Mouse (Mus musculus): ENCODE data around the gene Heg1. TPM values are rescaled to one million over a fixed set of nuclear protein-coding genes. Genes with fewer than 3 reads are reported as not detected.

Gene Heg1
- polyA plus RNA-seq, 1 experiment from 2014 or later: 22.9 TPM

DNA sequence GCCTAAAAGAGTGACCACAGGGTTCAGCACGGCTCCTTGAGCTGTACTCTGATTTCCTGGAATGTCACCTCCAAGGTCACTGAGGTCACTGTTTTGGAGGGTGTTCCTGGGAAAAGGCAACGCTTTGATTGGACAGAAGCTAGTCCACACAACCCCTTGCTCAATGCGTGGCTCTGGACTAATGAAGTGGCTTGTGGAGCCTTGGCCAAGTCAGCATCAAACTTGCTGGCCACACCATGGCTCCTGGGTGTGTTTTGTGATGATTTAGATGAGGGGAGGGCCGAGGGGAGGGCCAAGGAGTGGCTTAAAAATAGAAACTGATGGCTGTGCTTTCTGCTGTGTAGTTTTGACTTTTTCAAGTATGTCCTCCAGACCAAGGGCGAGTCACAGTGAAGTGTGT lies 24.0 kb upstream of the Heg1 start:
- no peaks in the 10 kb centered on the region for H3K9me3 ChIP-seq (ENCODE audit: control insufficient read depth, low read depth, low read length)
- H3K27me3 ChIP-seq (ENCODE audit: control insufficient read depth, insufficient read depth, low read length): no peaks in the 10 kb centered on the region
- H3K4me1 ChIP-seq (ENCODE audit: control insufficient read depth, insufficient read depth, low read length): no peaks in the 10 kb centered on the region
- no peak overlapping the region for H3K4me2 ChIP-seq (replicated peaks; ENCODE audit: low read depth, low read length)
- H3K9ac ChIP-seq (replicated peaks; ENCODE audit: low read depth, low read length): no peak overlapping the region
- ATAC-seq (ENCODE audit: insufficient number of reproducible peaks, insufficient read depth, low FRiP score, low read depth): no peak
- no peak overlapping the region for H3K4me3 ChIP-seq (ENCODE audit: low read depth, low read length)
- no peak overlapping the region for H3K27ac ChIP-seq (ENCODE audit: low read length)
- no peaks in the 10 kb centered on the region for H3K36me3 ChIP-seq (ENCODE audit: control insufficient read depth, insufficient read depth, low read length)
- 69% methylated on average over 5 of the region's 5 CpGs for WGBS

DNA sequence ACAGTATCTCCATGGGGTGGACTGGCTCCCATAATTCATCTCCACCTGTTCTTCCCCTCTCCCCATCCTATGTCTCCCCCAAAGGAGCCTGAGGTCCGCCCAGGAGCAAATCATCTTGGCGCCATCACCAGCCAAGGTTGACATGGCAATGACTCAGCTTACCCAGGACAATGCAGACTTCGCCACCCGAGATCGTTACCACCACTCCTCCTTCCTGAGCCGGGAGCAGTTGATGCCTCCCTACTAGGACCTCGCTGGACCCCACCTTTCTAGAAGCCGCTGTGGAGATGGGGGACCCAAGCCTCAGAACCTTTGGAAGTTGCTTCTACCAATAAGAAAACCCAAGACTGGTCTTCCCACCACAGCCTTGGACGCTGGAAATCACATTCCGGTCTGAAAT lies 21.3 kb upstream of the Heg1 start:
- no peak overlapping the region for H3K27ac ChIP-seq (ENCODE audit: low read length)
- no peaks in the 10 kb centered on the region for H3K27me3 ChIP-seq (ENCODE audit: control insufficient read depth, insufficient read depth, low read length)
- no peaks in the 10 kb centered on the region for H3K9me3 ChIP-seq (ENCODE audit: control insufficient read depth, low read depth, low read length)
- no peak overlapping the region for H3K4me2 ChIP-seq (replicated peaks; ENCODE audit: low read depth, low read length)
- no peaks in the 10 kb centered on the region for H3K36me3 ChIP-seq (ENCODE audit: control insufficient read depth, insufficient read depth, low read length)
- H3K4me1 ChIP-seq (ENCODE audit: control insufficient read depth, insufficient read depth, low read length): no peaks in the 10 kb centered on the region
- WGBS: 94% methylated on average over 10 of the region's 10 CpGs
- no peak overlapping the region for H3K9ac ChIP-seq (replicated peaks; ENCODE audit: low read depth, low read length)
- H3K4me3 ChIP-seq (ENCODE audit: low read depth, low read length): no peak overlapping the region
- ATAC-seq (ENCODE audit: insufficient number of reproducible peaks, insufficient read depth, low FRiP score, low read depth): no peak

DNA sequence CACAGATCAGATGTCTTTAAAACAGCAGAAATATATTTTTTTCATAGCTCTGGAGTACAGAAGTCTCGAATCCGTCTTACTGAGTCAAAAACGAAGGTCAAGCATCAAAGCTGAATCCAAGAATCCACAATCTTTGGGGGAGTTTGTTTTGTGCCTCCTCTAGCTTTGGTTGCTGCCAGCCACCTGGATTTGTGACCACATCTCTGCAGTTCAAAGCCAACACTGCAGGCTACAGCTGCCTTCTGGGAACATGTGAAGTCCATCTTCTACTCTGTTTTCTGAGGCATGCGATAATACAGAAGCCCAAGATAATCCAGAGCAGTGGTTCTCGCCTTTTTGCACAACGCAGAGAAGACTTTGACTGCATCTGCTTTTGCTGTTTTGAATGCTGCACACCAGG lies 17.9 kb upstream of the Heg1 start:
- Histone ChIP-seq H3K4me1 (ENCODE audit: control insufficient read depth, insufficient read depth, low read length) (no peaks in the 10 kb centered on the region; the same call in 1 of the 2 replicates), H3K9me3 (ENCODE audit: control insufficient read depth, low read depth, low read length) (no peaks in the 10 kb centered on the region), H3K27me3 (ENCODE audit: control insufficient read depth, insufficient read depth, low read length) (no peaks in the 10 kb centered on the region), H3K4me2 (replicated peaks; ENCODE audit: low read depth, low read length) (no peak overlapping the region), H3K9ac (replicated peaks; ENCODE audit: low read depth, low read length) (no peak overlapping the region), H3K36me3 (ENCODE audit: control insufficient read depth, insufficient read depth, low read length) (no peaks in the 10 kb centered on the region), H3K4me3 (ENCODE audit: low read depth, low read length) (no peak overlapping the region), H3K27ac (ENCODE audit: low read length) (no peak overlapping the region)
- 74% methylated on average over 6 of the region's 6 CpGs for WGBS
- ATAC-seq (ENCODE audit: insufficient number of reproducible peaks, insufficient read depth, low FRiP score, low read depth): no peak

DNA sequence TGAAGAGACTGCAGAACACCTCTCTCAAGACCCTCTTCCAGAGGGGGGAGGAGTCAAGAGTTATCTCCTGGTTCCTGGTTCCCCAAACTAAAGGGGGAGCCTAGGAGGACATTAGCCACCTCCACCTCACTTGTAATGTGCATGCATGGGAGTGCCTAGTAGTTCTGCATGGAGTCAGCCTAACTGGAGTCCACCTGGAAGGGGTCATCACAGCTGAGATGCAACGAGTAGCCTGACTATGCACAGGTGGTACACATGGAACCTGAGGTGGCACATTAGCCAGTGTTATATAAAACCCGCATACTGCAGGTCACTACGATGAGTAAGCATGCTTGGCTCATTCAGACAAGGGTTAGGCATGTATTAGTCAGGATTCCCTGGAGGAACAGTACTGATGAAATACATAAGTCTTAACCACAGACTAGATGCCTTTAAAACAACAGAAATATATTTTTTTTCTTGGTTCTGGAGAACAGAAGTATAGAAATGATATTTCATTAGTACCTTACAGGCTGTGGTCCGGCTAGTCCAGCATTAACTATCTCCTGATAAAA lies 17.1 kb upstream of the Heg1 start:
- no peaks in the 10 kb centered on the region for H3K9me3 ChIP-seq (ENCODE audit: control insufficient read depth, low read depth, low read length)
- no peak overlapping the region for H3K9ac ChIP-seq (replicated peaks; ENCODE audit: low read depth, low read length)
- H3K4me1 ChIP-seq (ENCODE audit: control insufficient read depth, insufficient read depth, low read length): no peaks in the 10 kb centered on the region; the same call in 1 of the 2 replicates
- no peak overlapping the region for H3K4me3 ChIP-seq (ENCODE audit: low read depth, low read length)
- no peak overlapping the region for H3K27ac ChIP-seq (ENCODE audit: low read length)
- no peak overlapping the region for H3K4me2 ChIP-seq (replicated peaks; ENCODE audit: low read depth, low read length)
- no peaks in the 10 kb centered on the region for H3K36me3 ChIP-seq (ENCODE audit: control insufficient read depth, insufficient read depth, low read length)
- WGBS: 88% methylated on average over 4 of the region's 4 CpGs
- no peaks in the 10 kb centered on the region for H3K27me3 ChIP-seq (ENCODE audit: control insufficient read depth, insufficient read depth, low read length)
- no peak for ATAC-seq (ENCODE audit: insufficient number of reproducible peaks, insufficient read depth, low FRiP score, low read depth)

DNA sequence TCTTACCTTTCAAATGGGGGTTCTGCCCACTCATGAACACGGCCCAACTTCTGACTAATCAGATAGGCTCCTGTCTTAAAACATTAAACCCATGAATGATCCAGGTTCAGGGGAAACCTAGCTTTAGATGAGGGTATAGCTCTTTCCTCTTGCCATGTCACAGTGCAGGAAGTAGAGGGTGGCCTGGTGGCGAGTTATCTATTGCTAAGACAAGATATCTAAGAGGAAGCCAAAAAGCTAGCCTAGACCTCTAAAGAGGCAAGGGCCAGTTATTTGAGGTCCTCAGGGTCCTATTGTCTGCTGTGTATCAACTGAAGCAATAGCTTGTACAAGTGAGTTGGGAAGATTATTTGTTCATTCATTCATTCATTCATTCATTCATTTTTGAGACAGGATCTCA lies 15.7 kb upstream of the Heg1 start:
- Histone ChIP-seq H3K4me1 (ENCODE audit: control insufficient read depth, insufficient read depth, low read length) (no peaks in the 10 kb centered on the region; the same call in 1 of the 2 replicates), H3K4me3 (ENCODE audit: low read depth, low read length) (no peak overlapping the region), H3K36me3 (ENCODE audit: control insufficient read depth, insufficient read depth, low read length) (no peaks in the 10 kb centered on the region), H3K9me3 (ENCODE audit: control insufficient read depth, low read depth, low read length) (no peaks in the 10 kb centered on the region), H3K9ac (replicated peaks; ENCODE audit: low read depth, low read length) (no peak overlapping the region), H3K4me2 (replicated peaks; ENCODE audit: low read depth, low read length) (no peak overlapping the region), H3K27ac (ENCODE audit: low read length) (no peak overlapping the region), H3K27me3 (ENCODE audit: control insufficient read depth, insufficient read depth, low read length) (no peaks in the 10 kb centered on the region)
- 88% methylated on average over 2 of the region's 2 CpGs for WGBS
- ATAC-seq (ENCODE audit: insufficient number of reproducible peaks, insufficient read depth, low FRiP score, low read depth): no peak

DNA sequence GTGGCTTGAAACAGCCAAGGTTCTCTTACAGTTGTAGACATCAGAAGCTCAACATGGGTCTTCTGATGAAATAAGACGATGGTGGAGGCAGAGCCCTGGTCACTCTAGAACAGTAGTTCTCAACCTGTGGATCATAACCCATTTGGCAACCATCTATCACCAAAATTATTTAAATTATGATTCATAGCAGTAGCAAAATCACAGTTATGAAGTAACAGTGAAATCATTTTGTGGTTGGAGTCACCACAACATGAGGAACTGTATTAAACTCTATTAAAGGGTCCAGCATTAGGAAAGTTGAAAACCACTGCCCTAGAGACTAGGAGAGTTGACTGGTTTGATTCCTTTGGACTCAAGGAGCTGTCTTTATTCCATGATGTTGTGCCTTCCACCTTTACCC lies 15.1 kb upstream of the Heg1 start:
- H3K4me1 ChIP-seq (ENCODE audit: control insufficient read depth, insufficient read depth, low read length): no peaks in the 10 kb centered on the region; the same call in 1 of the 2 replicates
- no peak overlapping the region for H3K9ac ChIP-seq (replicated peaks; ENCODE audit: low read depth, low read length)
- H3K27me3 ChIP-seq (ENCODE audit: control insufficient read depth, insufficient read depth, low read length): no peaks in the 10 kb centered on the region
- WGBS: 88% methylated on average over 1 of the region's 1 CpGs
- H3K4me3 ChIP-seq (ENCODE audit: low read depth, low read length): no peak overlapping the region
- no peaks in the 10 kb centered on the region for H3K9me3 ChIP-seq (ENCODE audit: control insufficient read depth, low read depth, low read length)
- no peak for ATAC-seq (ENCODE audit: insufficient number of reproducible peaks, insufficient read depth, low FRiP score, low read depth)
- no peak overlapping the region for H3K4me2 ChIP-seq (replicated peaks; ENCODE audit: low read depth, low read length)
- no peaks in the 10 kb centered on the region for H3K36me3 ChIP-seq (ENCODE audit: control insufficient read depth, insufficient read depth, low read length)
- no peak overlapping the region for H3K27ac ChIP-seq (ENCODE audit: low read length)

DNA sequence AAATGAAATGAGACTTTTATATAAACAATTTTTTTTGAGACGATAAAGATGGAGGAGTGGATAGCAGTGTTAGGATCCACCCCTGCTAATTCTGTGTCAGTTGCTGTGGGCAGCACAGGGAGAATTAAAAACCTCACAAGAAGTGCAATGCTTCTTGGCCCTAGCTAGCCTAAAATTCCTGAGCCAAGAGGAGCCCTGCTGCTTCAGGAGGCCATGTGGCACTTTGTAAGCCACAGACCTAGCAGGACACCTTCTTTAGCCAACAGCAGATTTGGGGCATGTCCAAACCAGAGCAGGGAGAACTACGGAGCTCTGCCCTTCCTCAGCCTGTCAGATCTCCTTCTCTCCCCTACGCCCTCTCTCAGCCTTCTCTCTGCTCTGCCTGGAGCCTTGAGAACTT lies 13.8 kb upstream of the Heg1 start:
- peak overlapping the region; percentile 74 for H3K27ac ChIP-seq (ENCODE audit: low read length)
- no peak for ATAC-seq (ENCODE audit: insufficient number of reproducible peaks, insufficient read depth, low FRiP score, low read depth)

DNA sequence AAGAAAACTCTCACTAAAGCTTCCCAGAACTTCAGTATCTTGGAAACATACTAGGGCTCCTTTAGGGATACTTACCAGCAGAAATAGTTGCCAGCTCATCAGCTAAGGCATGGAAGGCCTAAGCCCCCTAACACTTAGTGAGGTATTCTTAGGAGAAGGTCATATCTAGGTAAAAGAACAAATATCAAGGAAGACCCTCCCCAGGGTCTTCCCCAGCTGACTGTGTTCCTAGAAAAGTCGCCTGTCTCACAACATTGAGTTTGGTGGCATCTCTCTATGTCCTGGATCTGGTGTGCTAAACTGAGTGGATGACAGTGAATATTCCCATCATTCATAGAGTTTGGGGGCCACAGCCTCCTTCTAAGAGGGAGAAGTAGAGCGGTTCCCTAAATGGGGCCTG lies 13.2 kb upstream of the Heg1 start:
- no peak overlapping the region for H3K4me2 ChIP-seq (replicated peaks; ENCODE audit: low read depth, low read length)
- H3K36me3 ChIP-seq (ENCODE audit: control insufficient read depth, insufficient read depth, low read length): no peaks in the 10 kb centered on the region
- H3K9me3 ChIP-seq (ENCODE audit: control insufficient read depth, low read depth, low read length): no peaks in the 10 kb centered on the region
- no peak overlapping the region for H3K9ac ChIP-seq (replicated peaks; ENCODE audit: low read depth, low read length)
- H3K27me3 ChIP-seq (ENCODE audit: control insufficient read depth, insufficient read depth, low read length): no peaks in the 10 kb centered on the region
- ATAC-seq (ENCODE audit: insufficient number of reproducible peaks, insufficient read depth, low FRiP score, low read depth): no peak
- WGBS: 94% methylated on average over 2 of the region's 2 CpGs
- H3K27ac ChIP-seq (ENCODE audit: low read length): peak overlapping the region; percentile 74
- H3K4me1 ChIP-seq (ENCODE audit: control insufficient read depth, insufficient read depth, low read length): no peaks in the 10 kb centered on the region; the same call in 1 of the 2 replicates
- no peak overlapping the region for H3K4me3 ChIP-seq (ENCODE audit: low read depth, low read length)

More for the DNA sequence above, 13.8 kb upstream of the Heg1 start:
- Histone ChIP-seq H3K9ac (replicated peaks; ENCODE audit: low read depth, low read length) (no peak overlapping the region), H3K4me1 (ENCODE audit: control insufficient read depth, insufficient read depth, low read length) (no peaks in the 10 kb centered on the region; the same call in 1 of the 2 replicates), H3K4me2 (replicated peaks; ENCODE audit: low read depth, low read length) (no peak overlapping the region), H3K36me3 (ENCODE audit: control insufficient read depth, insufficient read depth, low read length) (no peaks in the 10 kb centered on the region), H3K27me3 (ENCODE audit: control insufficient read depth, insufficient read depth, low read length) (no peaks in the 10 kb centered on the region), H3K9me3 (ENCODE audit: control insufficient read depth, low read depth, low read length) (no peaks in the 10 kb centered on the region), H3K4me3 (ENCODE audit: low read depth, low read length) (no peak overlapping the region)
- WGBS: 51% methylated on average over 3 of the region's 3 CpGs

DNA sequence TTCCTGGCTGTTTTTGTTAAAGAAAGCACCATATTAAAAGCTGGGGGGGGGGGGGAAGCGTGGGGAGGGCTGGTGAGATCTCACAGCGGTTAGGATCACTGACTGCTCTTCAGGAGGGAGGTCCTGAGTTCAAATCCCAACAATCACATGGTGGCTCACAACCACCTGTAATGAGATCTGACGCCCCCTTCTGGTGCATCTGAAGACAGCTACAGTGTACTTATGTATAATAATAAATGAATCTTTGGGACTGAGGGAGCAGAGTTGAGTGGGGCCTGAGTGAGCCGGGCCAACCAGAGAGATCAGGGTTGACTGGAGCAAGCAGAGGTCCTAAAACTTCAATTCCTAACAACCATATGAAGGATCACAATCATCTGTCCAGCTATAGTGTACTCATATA lies 12.0 kb upstream of the Heg1 start:
- ATAC-seq (ENCODE audit: insufficient number of reproducible peaks, insufficient read depth, low FRiP score, low read depth): no peak
- no peak overlapping the region for H3K4me3 ChIP-seq (ENCODE audit: low read depth, low read length)
- no peak overlapping the region for H3K9ac ChIP-seq (replicated peaks; ENCODE audit: low read depth, low read length)
- H3K27ac ChIP-seq (ENCODE audit: low read length): no peak overlapping the region
- H3K4me2 ChIP-seq (replicated peaks; ENCODE audit: low read depth, low read length): no peak overlapping the region
- H3K36me3 ChIP-seq (ENCODE audit: control insufficient read depth, insufficient read depth, low read length): no peaks in the 10 kb centered on the region
- H3K9me3 ChIP-seq (ENCODE audit: control insufficient read depth, low read depth, low read length): no peaks in the 10 kb centered on the region
- H3K27me3 ChIP-seq (ENCODE audit: control insufficient read depth, insufficient read depth, low read length): no peaks in the 10 kb centered on the region
- H3K4me1 ChIP-seq (ENCODE audit: control insufficient read depth, insufficient read depth, low read length): peaks cover 9% of the 10 kb centered on the region
- WGBS: 89% methylated on average over 4 of the region's 4 CpGs

Measured in stomach, embryonic 14.5 days (tissue).